Mouse (Mus musculus) embryonic facial prominence, embryonic 14.5 days (tissue): Measurements from ENCODE around the gene Msl1. TPM values are rescaled to one million over a fixed set of nuclear protein-coding genes. Genes with fewer than 3 reads are reported as not detected.
A peak's percentile ranks its signal among the peaks of the same experiment; 100 is the strongest.

Experiments used
- ATAC-seq: fragments of 200-750 bp; cut with Nextera tagmentation; 2 replicates; pipeline ENCODE4 v1.8.0; 2017; ENCODE audit warnings: low read depth, moderate number of reproducible peaks, moderate TSS enrichment
- DNase-seq: peaks from one replicate; pipeline ENCODE4 v3.0.0-alpha.2; 2015; ENCODE audit warnings: low spot score
- H3K27ac ChIP-seq: fragments of 300-500 bp; sonication (generic); replicated peaks from 2 replicates; pipeline ENCODE4 v1.5.1; 2014; ENCODE audit warnings: low read depth, mild to moderate bottlenecking, low read length, moderate library complexity
- H3K27me3 ChIP-seq: fragments of 300-500 bp; sonication (generic); replicated peaks from 2 replicates; pipeline ENCODE4 v1.6.1; 2014; ENCODE audit warnings: low read length; ENCODE audit not compliant: control insufficient read depth, insufficient read depth
- H3K36me3 ChIP-seq: fragments of 300-500 bp; sonication (generic); 2 replicates; pipeline ENCODE4 v1.6.1; 2014; ENCODE audit warnings: low read length, mixed read lengths; ENCODE audit not compliant: control insufficient read depth, insufficient read depth
- H3K4me1 ChIP-seq: fragments of 300-500 bp; sonication (generic); 2 replicates; pipeline ENCODE4 v1.6.1; 2014; ENCODE audit warnings: antibody characterized with exemption, low read length; ENCODE audit not compliant: control insufficient read depth, insufficient read depth
- H3K4me2 ChIP-seq: fragments of 300-500 bp; sonication (generic); 2 replicates; pipeline ENCODE4 v1.6.1; 2014; ENCODE audit warnings: low read depth, mild to moderate bottlenecking, low read length, moderate library complexity, mixed read lengths
- H3K4me3 ChIP-seq: fragments of 300-500 bp; sonication (generic); 2 replicates; pipeline ENCODE4 v1.5.1; 2014; ENCODE audit warnings: low read depth, mild to moderate bottlenecking, low read length
- H3K9ac ChIP-seq: fragments of 300-500 bp; sonication (generic); 2 replicates; pipeline ENCODE4 v1.6.1; 2014; ENCODE audit warnings: low read depth, mild to moderate bottlenecking, low read length, moderate library complexity, mixed read lengths
- H3K9me3 ChIP-seq: fragments of 300-500 bp; sonication (generic); 2 replicates; pipeline ENCODE4 v1.6.1; 2016; ENCODE audit warnings: low read length; ENCODE audit not compliant: control insufficient read depth
- WGBS: fragments of 180-500 bp; shearing (Covaris S2); extraction: QIAGEN DNeasy Blood & Tissue Kit; methylation state at CpG from one replicate; pipeline ENCODE4 v1.1.7; 2014; 5-methylcytosine and 5-hydroxymethylcytosine counted together
- polyA plus RNA-seq: library from polyadenylated mRNA; unstranded; fragments of >200 nt; fragmentation: Nextera tagmentation; extraction: Ambion mirVana; gene quantifications from 2 replicates; pipeline ENCODE4 v1.2.1, GENCODE M21; 2014

Gene Msl1
- polyA plus RNA-seq, 1 experiment from 2014 or later, result 18.1 TPM

DNA sequence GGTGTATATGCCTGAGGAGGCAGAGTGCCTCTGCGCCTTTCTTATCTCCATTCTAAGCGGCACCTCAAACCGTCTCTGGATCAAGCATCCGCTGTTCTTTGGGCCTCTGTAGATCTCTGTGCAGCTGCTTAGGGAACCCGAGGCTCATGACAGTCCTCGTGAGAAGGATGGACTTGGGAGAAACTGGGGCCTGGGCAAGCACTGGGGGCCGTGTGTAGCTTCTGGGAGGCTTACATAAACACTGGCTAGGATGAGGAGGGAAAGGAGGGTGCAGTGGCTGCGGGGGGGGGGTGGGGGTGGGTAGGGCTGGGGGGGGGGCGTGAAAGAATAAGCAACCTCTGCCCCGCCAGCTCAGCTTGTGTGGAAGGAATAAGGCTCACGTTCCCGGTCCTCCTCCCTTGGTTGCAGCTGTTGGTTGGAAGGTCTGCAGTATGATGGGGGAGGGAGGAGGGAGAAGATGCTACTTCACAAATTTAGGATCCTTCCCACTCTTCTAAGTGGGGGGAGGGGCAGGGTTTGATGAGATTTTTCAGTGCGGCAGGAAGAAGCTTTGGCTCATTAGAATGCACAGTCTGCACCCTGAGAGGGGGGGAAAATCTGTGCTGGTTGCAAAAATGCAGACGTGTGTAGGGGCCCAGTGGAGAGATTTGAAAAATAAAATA lies 13.3 kb upstream of the Msl1 start:
- Histone ChIP-seq H3K9me3 (no peaks in the 10 kb centered on the region), H3K4me3 (no peak overlapping the region), H3K9ac (no peak overlapping the region), H3K27ac (peak overlapping the region; percentile 87), H3K4me1 (peaks cover 56% of the 10 kb centered on the region), H3K27me3 (no peaks in the 10 kb centered on the region), H3K36me3 (no peaks in the 10 kb centered on the region), H3K4me2 (peak overlapping the region; percentile 48; the same call in 1 of the 2 replicates)
- WGBS, result 17% methylated on average over 12 of the region's 14 CpGs
- DNase-seq, result peak; percentile 87
- no peak; the same call in 1 of the 2 replicates for ATAC-seq

GRCm38 (mm10) chr11:98782651-98783235 lies 12.6 kb upstream of the Msl1 start:
- H3K4me1 ChIP-seq, result peaks cover 50% of the 10 kb centered on the region

GRCm38 (mm10) chr11:98783236-98783696 lies 12.1 kb upstream of the Msl1 start:
- peak; percentile 69 for ATAC-seq
- 2% methylated on average over 19 of the region's 20 CpGs for whole genome bisulfite sequencing
- peak overlapping the region; percentile 87 for H3K27ac ChIP-seq
- H3K4me3 ChIP-seq, result no peak overlapping the region
- H3K9ac ChIP-seq, result peak overlapping the region; percentile 47
- H3K4me1 ChIP-seq, result peaks cover 51% of the 10 kb centered on the region
- H3K27me3 ChIP-seq, result no peaks in the 10 kb centered on the region
- DNase-seq, result peak; percentile 95
- peak overlapping the region; percentile 48 for H3K4me2 ChIP-seq
- no peaks in the 10 kb centered on the region for H3K9me3 ChIP-seq
- H3K36me3 ChIP-seq, result no peaks in the 10 kb centered on the region

More at GRCm38 (mm10) chr11:98782651-98783235, 12.6 kb upstream of the Msl1 start:
- Histone ChIP-seq H3K27ac (peak overlapping the region; percentile 87), H3K4me3 (no peak overlapping the region), H3K4me2 (peak overlapping the region; percentile 48), H3K9ac (peak overlapping the region; percentile 47), H3K9me3 (no peaks in the 10 kb centered on the region), H3K27me3 (no peaks in the 10 kb centered on the region), H3K36me3 (no peaks in the 10 kb centered on the region)
- DNase-seq, result peak; percentile 43
- WGBS, result 7% methylated on average over 17 of the region's 17 CpGs
- ATAC-seq, result no peak

DNA sequence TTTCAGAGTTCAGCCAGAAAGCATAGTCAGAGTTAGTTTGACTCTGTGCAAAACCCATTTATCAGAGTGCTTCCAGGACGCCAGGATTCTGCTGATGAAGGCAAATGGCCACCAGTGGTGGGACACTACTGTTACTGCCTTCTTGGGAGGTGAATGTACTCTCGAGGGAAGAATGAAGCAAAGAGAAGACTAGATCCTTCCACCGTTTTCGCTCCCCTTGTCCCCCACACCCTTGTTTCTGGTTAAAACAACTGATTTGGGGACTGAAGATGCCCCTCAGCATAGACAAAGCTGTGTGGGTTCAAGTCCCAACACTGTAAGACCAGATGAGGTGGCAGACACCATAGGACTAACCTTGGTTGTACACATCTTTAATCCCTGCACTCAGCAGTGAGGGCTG lies 11.2 kb upstream of the Msl1 start:
- H3K4me2 ChIP-seq, result no peak overlapping the region
- no peak overlapping the region for H3K4me3 ChIP-seq
- peak overlapping the region; percentile 87 for H3K27ac ChIP-seq
- no peaks in the 10 kb centered on the region for H3K36me3 ChIP-seq
- H3K4me1 ChIP-seq, result peaks cover 56% of the 10 kb centered on the region
- no peak for DNase-seq
- H3K9ac ChIP-seq, result no peak overlapping the region
- ATAC-seq, result no peak
- 65% methylated on average over 4 of the region's 4 CpGs for WGBS
- no peaks in the 10 kb centered on the region for H3K27me3 ChIP-seq
- no peaks in the 10 kb centered on the region for H3K9me3 ChIP-seq

DNA sequence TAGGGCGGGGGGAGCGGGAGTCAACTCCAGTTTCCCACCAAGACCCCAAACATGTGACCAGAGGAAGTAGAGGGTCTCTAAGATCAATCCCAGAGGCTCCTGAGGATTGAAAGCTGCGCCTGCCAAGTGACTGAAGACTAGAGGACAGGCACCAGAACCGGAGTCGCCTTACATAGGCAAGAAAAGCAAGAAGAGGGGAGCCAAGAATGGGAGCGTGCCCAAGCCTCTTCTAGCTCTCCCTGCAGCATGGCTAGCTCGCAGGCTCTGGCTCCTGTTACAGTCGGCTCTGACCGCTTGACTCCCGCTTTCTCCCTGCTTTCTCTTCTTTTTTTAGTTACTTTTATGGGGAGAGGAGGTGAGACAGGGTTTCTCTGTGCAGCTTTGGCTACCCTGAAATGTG lies 10.1 kb upstream of the Msl1 start:
- Histone ChIP-seq H3K27me3 (no peaks in the 10 kb centered on the region), H3K4me1 (peaks cover 56% of the 10 kb centered on the region), H3K4me3 (no peak overlapping the region), H3K9me3 (no peaks in the 10 kb centered on the region), H3K9ac (no peak overlapping the region), H3K36me3 (no peaks in the 10 kb centered on the region), H3K4me2 (peak overlapping the region; percentile 39; the same call in 1 of the 2 replicates), H3K27ac (peak overlapping the region; percentile 88)
- WGBS, result 45% methylated on average over 10 of the region's 10 CpGs
- DNase-seq (peak; percentile 65), ATAC-seq (no peak)

- WGBS, result 11% methylated on average over 12 of the region's 12 CpGs
- H3K4me2 ChIP-seq, result peak overlapping the region; percentile 39
- no peaks in the 10 kb centered on the region for H3K36me3 ChIP-seq
- peaks cover 56% of the 10 kb centered on the region for H3K4me1 ChIP-seq
- H3K27me3 ChIP-seq, result no peaks in the 10 kb centered on the region
- H3K9me3 ChIP-seq, result no peaks in the 10 kb centered on the region
- no peak overlapping the region for H3K4me3 ChIP-seq
- ATAC-seq (no peak), DNase-seq (peak; percentile 89)
- H3K9ac ChIP-seq, result 0 out of 2 replicates have a peak overlapping the region, but pooled peaks have one; percentile 30
- peak overlapping the region; percentile 88 for H3K27ac ChIP-seq
Measured at GRCm38 (mm10) chr11:98785772-98786281, 9.5 kb upstream of the Msl1 start.

DNA sequence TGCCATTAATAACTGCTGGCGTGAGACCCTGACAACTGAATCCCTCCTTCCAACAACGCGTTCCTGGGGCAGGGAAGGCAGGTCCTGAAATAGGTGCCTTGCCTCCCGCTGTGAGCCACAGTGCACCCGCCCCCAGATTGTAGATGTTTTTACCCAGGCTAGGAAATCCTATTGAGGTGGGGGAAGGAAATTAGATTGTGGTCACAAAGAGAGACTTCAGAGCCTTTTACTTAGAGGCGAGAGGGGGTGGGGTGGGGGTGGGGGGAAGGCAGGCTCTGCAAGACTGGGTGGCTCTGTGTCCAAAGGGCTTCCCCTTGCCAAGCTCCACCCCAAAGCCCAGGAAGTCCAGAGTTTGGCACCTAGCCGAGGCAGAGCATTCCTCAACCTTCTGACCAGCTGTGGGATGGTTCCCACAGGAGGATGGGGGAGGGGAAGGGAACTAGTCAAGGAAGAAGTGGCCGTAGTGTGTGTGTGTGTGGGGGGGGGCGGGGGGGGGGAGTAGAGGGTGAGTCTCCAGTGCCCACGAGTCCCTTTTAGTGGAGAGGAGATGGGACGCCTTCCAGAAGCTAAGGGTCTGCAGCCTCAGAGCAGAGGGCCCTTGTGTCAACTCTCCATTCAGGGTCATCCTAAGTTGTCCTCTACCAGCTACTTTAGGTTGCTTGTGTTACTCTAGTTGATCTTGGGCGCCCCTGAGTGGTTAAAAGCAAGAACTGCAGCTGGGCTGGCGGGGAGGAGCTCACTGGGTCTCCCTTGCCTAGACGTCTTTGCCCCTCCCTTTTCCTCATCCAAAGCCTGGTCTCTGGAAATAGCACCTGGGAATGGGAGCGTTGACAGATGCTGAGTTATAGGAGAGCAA lies 8.7 kb upstream of the Msl1 start:
- WGBS, result 2% methylated on average over 13 of the region's 15 CpGs
- Histone ChIP-seq H3K36me3 (no peaks in the 10 kb centered on the region), H3K4me1 (peaks cover 54% of the 10 kb centered on the region), H3K4me3 (no peak overlapping the region), H3K27me3 (no peaks in the 10 kb centered on the region), H3K9me3 (no peaks in the 10 kb centered on the region), H3K4me2 (peak overlapping the region; percentile 39), H3K27ac (peak overlapping the region; percentile 88), H3K9ac (0 out of 2 replicates have a peak overlapping the region, but pooled peaks have one; percentile 30)
- peak; percentile 67 for ATAC-seq
- DNase-seq, result peak; percentile 94

DNA sequence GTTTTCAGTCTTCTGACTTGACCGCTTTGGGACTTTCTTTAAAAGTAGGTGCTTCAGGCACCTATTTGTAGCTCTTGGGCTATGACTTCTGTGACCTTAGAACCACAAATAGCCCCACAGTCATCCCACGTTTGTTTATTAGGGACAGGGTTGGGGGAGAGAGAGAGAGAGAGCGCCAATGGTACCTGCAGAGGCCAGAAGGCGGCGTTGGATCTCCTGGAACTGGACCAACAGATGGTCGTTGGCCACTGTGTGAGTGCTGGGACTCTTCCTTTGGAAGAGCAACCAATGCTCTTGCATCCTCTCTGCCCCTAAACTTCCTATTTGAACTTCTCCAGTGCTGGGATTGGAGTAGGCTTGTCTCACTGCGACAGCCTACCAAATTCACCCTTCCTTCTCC lies 8.1 kb upstream of the Msl1 start:
- peaks cover 48% of the 10 kb centered on the region for H3K4me1 ChIP-seq
- ATAC-seq, result no peak

More for the DNA sequence above, 8.1 kb upstream of the Msl1 start:
- no peak for DNase-seq
- Histone ChIP-seq H3K9me3 (no peaks in the 10 kb centered on the region), H3K4me2 (no peak overlapping the region), H3K4me3 (no peak overlapping the region), H3K36me3 (no peaks in the 10 kb centered on the region), H3K27me3 (no peaks in the 10 kb centered on the region), H3K27ac (no peak overlapping the region), H3K9ac (no peak overlapping the region)
- WGBS, result 31% methylated on average over 7 of the region's 7 CpGs
